Mouse (Mus musculus) MEL (cell line): ENCODE results near the gene Kif26a. TPM values are rescaled to one million over a fixed set of nuclear protein-coding genes. Genes with fewer than 3 reads are reported as not detected.

Source experiments
- DNase-seq: peaks from one replicate; pipeline ENCODE4 v3.0.0; 2011; ENCODE audit warnings: low read depth, low spot score
- H3K27ac ChIP-seq: 2 replicates; pipeline ENCODE4 v1.5.1; 2012; ENCODE audit warnings: low read depth, mild to moderate bottlenecking, control low read depth, low read length, moderate library complexity; ENCODE audit not compliant: control insufficient read depth
- H3K27me3 ChIP-seq, 2 experiments: fragments of 150-350 bp in 1 of 2; sonication (generic) in 1 of 2; 2 replicates each; pipeline ENCODE4 v1.6.1; 2012; ENCODE audit warnings: low read length in 2 of 2, mild to moderate bottlenecking in 2 of 2, improper control_type of control experiment in 1 of 2, moderate library complexity in 1 of 2; ENCODE audit not compliant: insufficient read depth in 2 of 2, control insufficient read depth in 1 of 2
- H3K36me3 ChIP-seq, 2 experiments: 2 replicates each; pipeline ENCODE4 v1.6.1; 2012 to 2014; ENCODE audit warnings: low read length in 2 of 2, improper control_type of control experiment in 1 of 2, inconsistent platforms in 1 of 2, mild to moderate bottlenecking in 1 of 2; ENCODE audit not compliant: insufficient read depth in 2 of 2, control insufficient read depth in 1 of 2
- H3K4me1 ChIP-seq, 2 experiments: fragments of 150-350 bp in 1 of 2; sonication (generic) in 1 of 2; 2 replicates each; pipeline ENCODE4 v1.6.1; 2012; ENCODE audit warnings: low read length in 2 of 2, improper control_type of control experiment in 1 of 2, mild to moderate bottlenecking in 1 of 2; ENCODE audit not compliant: insufficient read depth in 2 of 2, control insufficient read depth in 1 of 2
- H3K4me3 ChIP-seq, 2 experiments: fragments of 150-350 bp in 1 of 2; sonication (generic) in 1 of 2; 2 replicates each; pipeline ENCODE4 v1.5.1; 2012; ENCODE audit warnings: low read depth in 2 of 2, low read length in 2 of 2, mild to moderate bottlenecking in 2 of 2, moderate library complexity in 2 of 2, control low read depth in 1 of 2, improper control_type of control experiment in 1 of 2; ENCODE audit not compliant: control insufficient read depth in 1 of 2, insufficient read depth in 1 of 2
- H3K79me2 ChIP-seq: 2 replicates; pipeline ENCODE4 v1.6.1; 2012; ENCODE audit warnings: mild to moderate bottlenecking, low read length, moderate library complexity; ENCODE audit not compliant: control insufficient read depth, poor library complexity, insufficient read depth
- H3K9ac ChIP-seq: 2 replicates; pipeline ENCODE4 v1.6.1; 2012; ENCODE audit warnings: low read depth, mild to moderate bottlenecking, control low read depth, low read length, moderate library complexity; ENCODE audit not compliant: control insufficient read depth, poor library complexity, severe bottlenecking
- H3K9me3 ChIP-seq: fragments of 150-350 bp; sonication (generic); replicated peaks from 2 replicates; pipeline ENCODE4 v1.6.1; 2012; ENCODE audit warnings: mild to moderate bottlenecking, low read length, improper control_type of control experiment, moderate library complexity; ENCODE audit not compliant: insufficient read depth
- CHD1 ChIP-seq: IDR thresholded peaks from 2 replicates; pipeline ENCODE4 v1.6.1; 2012; ENCODE audit warnings: low read depth, mild to moderate bottlenecking, inconsistent platforms, low read length, improper control_type of control experiment
- CTCF ChIP-seq, 3 experiments: IDR thresholded peaks in 2 of 3; conservative IDR thresholded peaks in 1 of 3; 2 replicates each; pipeline ENCODE4 v1.5.1; 2011 to 2012; ENCODE audit warnings: low read length in 3 of 3, low read depth in 2 of 3, mild to moderate bottlenecking in 2 of 3, improper control_type of control experiment in 1 of 3, inconsistent platforms in 1 of 3, mixed read lengths in 1 of 3, moderate library complexity in 1 of 3; ENCODE audit not compliant: control insufficient read depth in 1 of 3, insufficient read depth in 1 of 3, poor library complexity in 1 of 3, severe bottlenecking in 1 of 3
- ELF1 ChIP-seq: IDR thresholded peaks from 2 replicates; pipeline ENCODE4 v1.6.1; 2014; ENCODE audit warnings: low read depth, mild to moderate bottlenecking, inconsistent platforms, low read length, improper control_type of control experiment, moderate library complexity
- EP300 ChIP-seq, 2 experiments: IDR thresholded peaks; 2 replicates each; pipeline ENCODE4 v1.6.1; 2011; ENCODE audit warnings: improper control_type of control experiment in 2 of 2, low read length in 2 of 2, low read depth in 1 of 2, mild to moderate bottlenecking in 1 of 2
- ETS1 ChIP-seq: IDR thresholded peaks from 2 replicates; pipeline ENCODE4 v1.6.1; 2012; ENCODE audit warnings: low read depth, mild to moderate bottlenecking, inconsistent platforms, low read length, improper control_type of control experiment, moderate library complexity
- GABPA ChIP-seq: IDR thresholded peaks from 2 replicates; pipeline ENCODE4 v1.6.1; 2012; ENCODE audit warnings: low read depth, mild to moderate bottlenecking, inconsistent platforms, low read length, improper control_type of control experiment, moderate library complexity
- GATA1 ChIP-seq: IDR thresholded peaks from 2 replicates; pipeline ENCODE4 v1.6.1; 2011; ENCODE audit warnings: low read depth, low read length, improper control_type of control experiment
- JUND ChIP-seq: IDR thresholded peaks from 2 replicates; pipeline ENCODE4 v1.6.1; 2011; ENCODE audit warnings: low read depth, mild to moderate bottlenecking, improper control_type of control experiment, low read length
- MAZ ChIP-seq: IDR thresholded peaks from 2 replicates; pipeline ENCODE4 v1.6.1; 2012; ENCODE audit warnings: low read depth, mild to moderate bottlenecking, inconsistent platforms, low read length, improper control_type of control experiment
- MXI1 ChIP-seq: IDR thresholded peaks from 2 replicates; pipeline ENCODE4 v1.6.1; 2011; ENCODE audit warnings: mild to moderate bottlenecking, low read depth, low read length, improper control_type of control experiment
- MYB ChIP-seq: IDR thresholded peaks from 2 replicates; pipeline ENCODE4 v1.6.1; 2011; ENCODE audit warnings: mild to moderate bottlenecking, low read depth, low read length, improper control_type of control experiment
- RAD21 ChIP-seq: IDR thresholded peaks from 2 replicates; pipeline ENCODE4 v1.6.1; 2011; ENCODE audit warnings: mild to moderate bottlenecking, low read depth, low read length, improper control_type of control experiment
- USF2 ChIP-seq, 2 experiments: IDR thresholded peaks; 2 replicates each; pipeline ENCODE4 v1.6.1; 2011 to 2012; ENCODE audit warnings: improper control_type of control experiment in 2 of 2, low read length in 2 of 2, borderline replicate concordance in 1 of 2, inconsistent platforms in 1 of 2, low read depth in 1 of 2, mild to moderate bottlenecking in 1 of 2; ENCODE audit not compliant: insufficient read depth in 1 of 2
- polyA plus RNA-seq, 2 experiments: library from polyadenylated mRNA; stranded (reverse) in 1 of 2; unstranded in 1 of 2; fragments of >175 nt in 1 of 2; fragments of >200 nt in 1 of 2; gene quantifications; 2 replicates each; pipeline versions ENCODE4 v1.2.1 to v1.2.4; 2012; ENCODE audit warnings: low replicate concordance in 2 of 2, low read depth in 1 of 2; ENCODE audit not compliant: insufficient read length in 2 of 2, insufficient read depth in 1 of 2, missing spikeins in 1 of 2
- total RNA-seq: library from RNA; depleted of rRNA; stranded (reverse); fragments of 300-350 nt; gene quantifications from 2 replicates; pipeline ENCODE4 v1.2.3, GENCODE M21; 2012

The Kif26a gene
- total and polyA plus RNA-seq, 3 experiments = 4.8 to 6.9 TPM; not detected in 1

DNA sequence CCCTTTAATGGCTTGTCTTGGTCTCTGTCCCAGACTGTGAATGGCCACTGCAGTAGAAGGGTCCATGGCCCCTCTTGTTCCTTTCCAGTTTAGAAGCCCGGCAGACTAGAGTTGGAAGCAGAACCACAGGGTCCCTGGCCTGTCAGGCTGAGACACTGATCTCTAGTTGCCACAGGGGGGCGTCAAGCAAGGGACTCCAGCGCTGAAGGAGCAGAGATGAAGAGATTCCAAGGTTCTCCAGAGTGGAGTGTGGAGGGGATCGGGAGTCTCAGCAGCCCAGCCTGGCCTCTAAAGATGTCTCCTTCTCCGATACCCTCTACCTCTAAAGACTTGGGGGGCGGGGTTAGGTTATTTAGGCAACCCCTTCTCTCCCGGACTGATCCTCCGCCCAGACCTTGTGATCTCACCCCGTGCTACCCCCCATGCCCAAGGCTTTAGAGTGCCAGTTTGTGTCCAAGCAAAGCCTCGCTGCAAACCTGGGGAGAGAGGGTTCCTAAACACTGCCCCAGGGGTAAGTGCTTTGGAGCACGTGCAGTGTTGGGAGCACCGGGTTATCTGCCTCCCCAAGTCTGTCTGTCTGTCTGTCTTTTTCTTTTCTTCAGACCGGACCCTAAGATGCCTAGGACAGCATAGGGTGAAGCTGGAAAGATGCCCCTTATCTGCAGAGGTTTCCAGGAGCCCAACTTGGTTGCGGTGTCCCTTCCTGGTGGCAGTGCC lies 2.7 kb upstream of the Kif26a start:
- Histone ChIP-seq H3K36me3 (no peaks in the 10 kb centered on the region), H3K4me3 (no peak overlapping the region), H3K9me3 (peaks cover 5% of the 10 kb centered on the region; the same call in 1 of the 2 replicates), H3K4me1 (no peaks in the 10 kb centered on the region), H3K27me3 (no peaks in the 10 kb centered on the region), H3K9ac (no peak overlapping the region), H3K79me2 (no peaks in the 10 kb centered on the region), H3K27ac (no peak overlapping the region)
- no peak for TF ChIP-seq ETS1
- TF ChIP-seq ELF1 = no peak
- TF ChIP-seq USF2 (IDR thresholded peaks at IDR 0.05; ENCODE audit: borderline replicate concordance in 1 of 2, insufficient read depth in 1 of 2, low read depth in 1 of 2, low read length in 2 of 2) = no peak
- TF ChIP-seq CTCF (IDR thresholded peaks at IDR 0.05 in 2 of 3, conservative IDR thresholded peaks at IDR 0.05 in 1 of 3; ENCODE audit: control insufficient read depth in 1 of 3, insufficient read depth in 1 of 3, low read depth in 2 of 3, low read length in 3 of 3, poor library complexity in 1 of 3, severe bottlenecking in 1 of 3) = peak in 1 of 3 experiments; percentile 24; a peak in 2 of 6 replicates
- TF ChIP-seq RAD21 = no peak
- DNase-seq = no peak

GRCm38 (mm10) chr12:112143833-112144201 lies 2.2 kb upstream of the Kif26a start:
- no peak for TF ChIP-seq EP300 (IDR thresholded peaks at IDR 0.05; ENCODE audit: low read depth in 1 of 2, low read length in 2 of 2)
- TF ChIP-seq MYB = no peak
- no peak for TF ChIP-seq GABPA
- TF ChIP-seq JUND = no peak
- TF ChIP-seq MXI1 = no peak
- no peak for TF ChIP-seq ETS1
- TF ChIP-seq GATA1 = no peak
- H3K36me3 ChIP-seq = no peaks in the 10 kb centered on the region
- DNase-seq = no peak
- no peaks in the 10 kb centered on the region for H3K4me1 ChIP-seq
- H3K27me3 ChIP-seq = no peaks in the 10 kb centered on the region
- no peak overlapping the region for H3K27ac ChIP-seq
- H3K9ac ChIP-seq = no peak overlapping the region
- no peak overlapping the region for H3K4me3 ChIP-seq
- peaks cover 5% of the 10 kb centered on the region; the same call in 1 of the 2 replicates for H3K9me3 ChIP-seq
- no peaks in the 10 kb centered on the region for H3K79me2 ChIP-seq

DNA sequence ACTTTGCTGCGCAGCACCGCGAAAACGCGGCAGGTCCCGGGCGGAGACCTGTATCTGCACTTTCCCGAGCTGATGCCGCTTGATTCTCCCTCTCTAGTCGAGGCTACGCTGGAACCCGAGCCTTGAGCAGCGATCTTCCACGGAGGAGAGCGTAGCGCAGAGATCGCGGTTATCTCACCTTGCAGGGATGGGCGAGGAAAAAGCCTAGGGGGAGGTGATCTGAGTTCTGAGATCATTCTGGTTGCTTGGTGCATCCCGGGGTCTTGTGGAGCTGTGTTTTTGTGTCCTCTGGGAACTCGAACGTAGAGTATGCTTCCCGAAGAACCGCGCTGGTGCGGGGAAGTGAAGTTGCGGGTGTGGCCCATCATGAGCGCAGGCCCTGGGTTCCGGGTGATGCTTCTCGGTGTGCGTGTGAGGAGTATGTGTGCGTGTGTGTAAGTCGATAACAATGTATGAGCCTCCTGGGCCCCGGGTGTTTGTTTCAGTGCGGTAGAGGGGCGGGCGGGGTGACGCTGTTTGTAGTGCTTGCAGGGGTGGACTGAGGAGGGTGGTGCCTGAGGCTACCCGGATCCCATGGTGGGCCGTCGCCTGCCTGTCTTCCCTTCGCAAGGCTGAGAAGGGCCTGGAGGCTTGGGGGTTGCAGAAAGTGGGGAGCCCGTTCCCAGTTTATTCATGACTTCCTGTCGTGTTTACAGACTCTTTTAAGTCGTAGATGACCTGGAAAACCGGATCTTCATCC lies 1.5 kb upstream of the Kif26a start:
- TF ChIP-seq CHD1 (no peak), MAZ (0 out of 2 replicates have a peak, but pooled peaks have one; percentile 14)
- H3K4me1 ChIP-seq = no peaks in the 10 kb centered on the region
- H3K4me3 ChIP-seq = no peak overlapping the region
- peaks cover 5% of the 10 kb centered on the region; the same call in 1 of the 2 replicates for H3K9me3 ChIP-seq
- H3K36me3 ChIP-seq = no peaks in the 10 kb centered on the region
- no peak overlapping the region for H3K27ac ChIP-seq
- H3K27me3 ChIP-seq = no peaks in the 10 kb centered on the region
- no peaks in the 10 kb centered on the region for H3K79me2 ChIP-seq
- no peak for DNase-seq
- no peak overlapping the region for H3K9ac ChIP-seq
